Mouse (Mus musculus) adrenal gland, postnatal 10 days (tissue): Measurements from ENCODE around the gene Josd2. TPM values are rescaled to one million over a fixed set of nuclear protein-coding genes. Genes with fewer than 3 reads are reported as not detected.

Source experiments
- DNase-seq: peaks from one replicate; pipeline ENCODE4 v3.0.0; 2021; ENCODE audit warnings: mixed read lengths
- microRNA-seq: library from miRNA; unstranded; fragments of <30 nt; microRNA quantifications from one replicate; pipeline ENCODE4 v1.2.0, GENCODE M21; 2021
- total RNA-seq, 2 experiments: library from RNA; stranded (reverse); gene quantifications; 2 replicates each; pipeline ENCODE4 v1.2.3; 2021

The Josd2 gene
- total RNA-seq, 2 experiments from 2014 or later, result 42.2 to 52.0 TPM

DNA sequence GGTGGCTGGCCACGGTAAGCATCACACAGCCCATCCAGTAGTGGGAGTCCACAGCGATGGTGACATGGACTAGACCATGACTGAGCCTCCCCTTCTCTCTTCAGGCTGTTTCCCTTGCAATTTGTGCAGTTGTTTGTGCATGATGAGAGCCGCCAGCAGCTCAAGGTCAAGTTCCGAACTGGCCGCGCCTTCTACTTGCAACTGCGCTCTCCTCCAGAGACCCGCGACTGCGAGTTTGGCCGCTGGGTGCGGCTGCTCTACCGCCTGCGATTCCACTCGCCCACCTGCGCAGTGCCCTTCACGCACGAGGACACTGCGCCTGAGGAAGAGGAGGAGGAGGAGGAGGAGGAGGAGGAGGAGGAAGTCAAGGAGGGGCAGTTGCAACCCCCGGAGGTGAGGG, 32.3 kb downstream of the Josd2 start:
- DNase-seq, result no peak

DNA sequence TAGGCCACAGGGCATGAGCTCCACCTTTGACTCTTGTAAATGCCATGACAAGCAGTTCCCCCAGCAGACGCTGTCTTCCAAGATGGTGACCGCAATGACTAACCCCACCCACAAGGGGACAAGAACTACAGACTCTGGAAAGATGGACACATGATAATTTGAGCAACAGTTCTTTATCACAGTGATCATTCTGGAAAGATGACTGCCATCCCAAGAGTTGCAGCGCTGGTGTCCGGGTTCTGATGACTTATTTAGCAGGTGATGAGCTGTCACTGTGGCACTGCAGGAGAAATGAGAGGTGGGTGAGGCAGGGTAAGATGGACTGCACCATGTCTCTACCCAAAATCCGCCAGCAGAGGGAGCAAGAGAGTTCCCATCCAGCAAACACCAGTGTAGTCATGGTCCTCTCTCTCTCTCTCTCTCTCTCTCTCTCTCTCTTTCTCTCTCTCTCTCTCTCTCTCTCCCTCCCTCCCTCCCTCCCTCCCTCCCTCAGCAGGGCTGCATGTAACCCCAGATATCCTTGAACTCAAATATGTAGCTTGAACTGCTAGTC, 33.9 kb downstream of the Josd2 start:
- peak; percentile 80 for DNase-seq

DNA sequence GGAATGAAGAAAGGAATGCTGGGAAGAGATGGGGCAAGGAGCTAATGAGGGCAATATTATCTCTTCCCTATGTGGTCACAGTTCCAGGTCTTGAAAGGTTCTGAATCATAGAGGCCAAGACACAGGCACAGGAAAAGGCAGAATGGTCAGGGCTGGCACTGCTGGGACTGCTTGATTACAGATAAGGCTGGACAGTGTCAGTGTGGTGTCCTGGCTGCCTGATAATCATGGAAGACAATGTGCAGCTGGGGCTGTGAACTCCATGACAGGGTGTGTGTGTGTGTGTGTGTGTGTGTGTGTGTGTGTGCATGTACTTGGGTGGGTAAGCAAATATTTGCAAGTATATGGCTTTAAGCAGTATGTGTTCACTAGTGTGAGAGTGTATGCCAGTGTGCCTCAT, 39.7 kb downstream of the Josd2 start:
- no peak for DNase-seq

DNA sequence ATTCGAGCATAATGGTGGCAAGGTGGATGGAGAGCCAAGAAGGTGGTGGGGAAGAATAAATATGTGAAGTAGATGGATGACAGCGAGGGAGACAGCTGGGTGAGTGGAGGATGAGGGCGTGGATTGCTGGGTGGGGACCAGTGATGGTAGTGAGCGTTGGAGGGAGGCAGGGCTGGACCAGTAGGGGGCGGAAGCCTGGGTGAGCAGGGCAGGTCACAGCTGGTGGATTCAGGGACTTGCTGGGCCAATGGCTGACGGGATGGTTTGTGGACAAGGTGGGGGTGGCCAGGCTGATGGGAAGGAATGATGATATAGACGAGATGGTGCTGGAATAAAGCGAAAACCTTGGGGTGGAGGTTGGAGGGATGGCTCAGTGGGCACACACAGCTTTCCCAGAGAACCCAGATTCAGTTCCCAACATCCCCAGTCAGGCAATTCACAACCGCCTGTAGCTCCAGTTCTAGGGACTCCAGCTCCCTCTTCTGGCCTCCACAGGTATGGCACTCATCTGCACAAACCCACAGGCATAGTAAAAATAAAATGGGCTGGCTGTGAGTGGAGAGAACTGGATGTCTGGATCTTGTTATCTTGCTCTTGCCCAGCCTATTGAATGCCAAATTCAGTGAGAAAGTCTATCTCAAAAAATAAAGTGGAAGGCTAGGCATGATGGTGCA, 51.6 kb downstream of the Josd2 start:
- no peak for DNase-seq

DNA sequence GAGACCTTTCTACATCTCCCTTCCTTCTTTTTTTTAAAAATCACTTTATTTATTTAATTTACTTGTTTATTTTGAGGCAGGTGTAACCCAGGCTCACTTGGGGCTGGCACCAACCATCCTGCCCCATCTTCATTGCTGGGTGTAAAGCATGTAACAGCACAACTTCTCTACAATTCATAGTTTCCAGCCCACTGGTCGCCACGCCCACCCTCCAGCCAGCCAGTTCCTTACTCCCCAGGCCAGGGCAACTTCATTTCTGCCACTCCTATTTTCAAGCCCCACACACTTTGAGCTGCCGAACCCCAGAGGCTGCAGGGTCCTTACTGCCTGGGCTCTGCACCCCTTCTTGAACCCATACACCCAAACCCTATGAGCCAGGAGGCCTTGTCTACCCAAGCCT, 53.2 kb downstream of the Josd2 start:
- DNase-seq, result no peak

Small RNA genes lying within 50 kb of the gene (microRNA-seq; reads per million reads assigned to microRNA genes)
- gene Mir7052, result 1.4 reads per million

Other genes starting within 250 kb of the Josd2 start
- gene Klk1, start 242.6 kb upstream of the Josd2 start, total RNA-seq, result under 1 TPM in 1 of 2 experiments, not detected in 1; 0.45 TPM
- not detected for gene Gm36864, start 231.8 kb upstream of the Josd2 start, total RNA-seq
- gene 1700028J19Rik, start 221.3 kb upstream of the Josd2 start, total RNA-seq, result under 1 TPM; 0.67 to 0.78 TPM
- gene 2410002F23Rik, start 221.3 kb upstream of the Josd2 start, total RNA-seq, result 100 to 1,000 TPM in 1 of 2 experiments, 10 to 100 TPM in 1; 92.1 to 104 TPM
- not detected for gene Acp4, start 210.6 kb upstream of the Josd2 start, total RNA-seq
- gene Gm15517, start 206.5 kb upstream of the Josd2 start, total RNA-seq, result not detected
- gene Clec11a, start 161.1 kb upstream of the Josd2 start, total RNA-seq, result 1 to 10 TPM; 4.2 to 5.4 TPM
- 1 to 10 TPM; 4.3 to 6.3 TPM for gene Shank1, start 157.7 kb upstream of the Josd2 start, total RNA-seq
- 1 to 10 TPM; 2.5 to 4.2 TPM for gene Syt3, start 83.9 kb upstream of the Josd2 start, total RNA-seq
- gene 1700008O03Rik, start 82.2 kb upstream of the Josd2 start, total RNA-seq, result 1 to 10 TPM in 1 of 2 experiments, under 1 TPM in 1; 0.57 to 1.4 TPM
- 10 to 100 TPM in 1 of 2 experiments, 1 to 10 TPM in 1; 5.5 to 10.0 TPM for gene Lrrc4b, start 39.0 kb upstream of the Josd2 start, total RNA-seq
- gene Aspdh, start 2.6 kb upstream of the Josd2 start, total RNA-seq, result 10 to 100 TPM in 1 of 2 experiments, 1 to 10 TPM in 1; 8.4 to 14.5 TPM
- gene Emc10, start 28.5 kb downstream of the Josd2 start, total RNA-seq, result 10 to 100 TPM; 88.8 to 91.1 TPM
- gene Fam71e1, start 28.6 kb downstream of the Josd2 start, total RNA-seq, result 10 to 100 TPM; 12.4 to 16.0 TPM
- 10 to 100 TPM; 31.9 to 40.8 TPM for gene Mybpc2, start 56.7 kb downstream of the Josd2 start, total RNA-seq
- 1 to 10 TPM; 6.5 to 7.3 TPM for gene Spib, start 64.1 kb downstream of the Josd2 start, total RNA-seq
- gene Pold1, start 80.9 kb downstream of the Josd2 start, total RNA-seq, result 10 to 100 TPM; 20.6 to 30.7 TPM
- gene Nr1h2, start 86.0 kb downstream of the Josd2 start, total RNA-seq, result 10 to 100 TPM; 90.7 to 91.0 TPM
- gene Napsa, start 104.4 kb downstream of the Josd2 start, total RNA-seq, result 1 to 10 TPM; 3.2 to 3.9 TPM
- 1 to 10 TPM; 4.7 to 4.8 TPM for gene Kcnc3, start 122.7 kb downstream of the Josd2 start, total RNA-seq
- gene Myh14, start 202.9 kb downstream of the Josd2 start, total RNA-seq, result 1 to 10 TPM; 5.5 to 9.8 TPM
- gene Izumo2, start 240.8 kb downstream of the Josd2 start, total RNA-seq, result not detected